Mouse (Mus musculus): Measurements from ENCODE around the gene Gm16223. TPM values are rescaled to one million over a fixed set of nuclear protein-coding genes. Genes with fewer than 3 reads are reported as not detected.

The Gm16223 gene
- polyA plus RNA-seq, 1 experiment from 2014 or later, result not detected

- Histone ChIP-seq H3K27me3 (ENCODE audit: control insufficient read depth, insufficient read depth, low read length) (no peaks in the 10 kb centered on the region), H3K4me2 (ENCODE audit: low read length) (no peak overlapping the region), H3K4me3 (replicated peaks; ENCODE audit: low read depth, low read length) (no peak overlapping the region), H3K4me1 (ENCODE audit: control insufficient read depth, insufficient read depth, low read length) (0 out of 2 replicates have a peak, but pooled peaks cover 2% of the 10 kb centered on the region), H3K9me3 (ENCODE audit: control insufficient read depth, low read length) (no peaks in the 10 kb centered on the region), H3K9ac (replicated peaks; ENCODE audit: low read length) (no peak overlapping the region), H3K36me3 (ENCODE audit: control insufficient read depth, insufficient read depth, low read length) (no peaks in the 10 kb centered on the region), H3K27ac (replicated peaks; ENCODE audit: low read depth, low read length) (peak overlapping the region; percentile 61; the same call in 1 of the 2 replicates)
- 56% methylated on average over 1 of the region's 1 CpGs for WGBS
- ATAC-seq (ENCODE audit: low FRiP score, low TSS enrichment), result peak; percentile 43
- peak; percentile 47 for DNase-seq
Measured at GRCm38 (mm10) chr5:42068188-42068579, 424 bp downstream of the Gm16223 start.

- no peaks in the 10 kb centered on the region for H3K4me1 ChIP-seq (ENCODE audit: control insufficient read depth, insufficient read depth, low read length)
- WGBS, result 89% methylated on average over 5 of the region's 5 CpGs
- no peak overlapping the region for H3K4me3 ChIP-seq (replicated peaks; ENCODE audit: low read depth, low read length)
- ATAC-seq (ENCODE audit: low FRiP score, low TSS enrichment), result no peak
- H3K36me3 ChIP-seq (ENCODE audit: control insufficient read depth, insufficient read depth, low read length), result no peaks in the 10 kb centered on the region
- DNase-seq, result no peak
- no peaks in the 10 kb centered on the region for H3K27me3 ChIP-seq (ENCODE audit: control insufficient read depth, insufficient read depth, low read length)
- no peak overlapping the region for H3K9ac ChIP-seq (replicated peaks; ENCODE audit: low read length)
- no peak overlapping the region for H3K4me2 ChIP-seq (ENCODE audit: low read length)
- H3K9me3 ChIP-seq (ENCODE audit: control insufficient read depth, low read length), result no peaks in the 10 kb centered on the region
- H3K27ac ChIP-seq (replicated peaks; ENCODE audit: low read depth, low read length), result no peak overlapping the region
Measured at GRCm38 (mm10) chr5:42116586-42117346, 49.0 kb downstream of the Gm16223 start.

GRCm38 (mm10) chr5:42125562-42125961 is 57.8 kb downstream of the Gm16223 start:
- H3K36me3 ChIP-seq (ENCODE audit: control insufficient read depth, insufficient read depth, low read length), result no peaks in the 10 kb centered on the region
- H3K4me1 ChIP-seq (ENCODE audit: control insufficient read depth, insufficient read depth, low read length), result no peaks in the 10 kb centered on the region
- no peak overlapping the region for H3K4me2 ChIP-seq (ENCODE audit: low read length)
- no peaks in the 10 kb centered on the region for H3K27me3 ChIP-seq (ENCODE audit: control insufficient read depth, insufficient read depth, low read length)
- DNase-seq (no peak), ATAC-seq (ENCODE audit: low FRiP score, low TSS enrichment) (no peak)
- no peak overlapping the region for H3K9ac ChIP-seq (replicated peaks; ENCODE audit: low read length)
- H3K27ac ChIP-seq (replicated peaks; ENCODE audit: low read depth, low read length), result no peak overlapping the region
- H3K4me3 ChIP-seq (replicated peaks; ENCODE audit: low read depth, low read length), result no peak overlapping the region
- no peaks in the 10 kb centered on the region for H3K9me3 ChIP-seq (ENCODE audit: control insufficient read depth, low read length)

GRCm38 (mm10) chr5:42155626-42156025 is 87.9 kb downstream of the Gm16223 start:
- Histone ChIP-seq H3K27ac (replicated peaks; ENCODE audit: low read depth, low read length) (no peak overlapping the region), H3K4me3 (replicated peaks; ENCODE audit: low read depth, low read length) (no peak overlapping the region), H3K9ac (replicated peaks; ENCODE audit: low read length) (no peak overlapping the region), H3K36me3 (ENCODE audit: control insufficient read depth, insufficient read depth, low read length) (no peaks in the 10 kb centered on the region), H3K4me1 (ENCODE audit: control insufficient read depth, insufficient read depth, low read length) (no peaks in the 10 kb centered on the region), H3K4me2 (ENCODE audit: low read length) (no peak overlapping the region), H3K27me3 (ENCODE audit: control insufficient read depth, insufficient read depth, low read length) (no peaks in the 10 kb centered on the region), H3K9me3 (ENCODE audit: control insufficient read depth, low read length) (no peaks in the 10 kb centered on the region)
- DNase-seq (no peak), ATAC-seq (ENCODE audit: low FRiP score, low TSS enrichment) (no peak)
- WGBS, result 73% methylated on average over 3 of the region's 3 CpGs

- Histone ChIP-seq H3K4me1 (ENCODE audit: control insufficient read depth, insufficient read depth, low read length) (no peaks in the 10 kb centered on the region; the same call in 1 of the 2 replicates), H3K9me3 (ENCODE audit: control insufficient read depth, low read length) (no peaks in the 10 kb centered on the region), H3K27ac (replicated peaks; ENCODE audit: low read depth, low read length) (no peak overlapping the region), H3K4me2 (ENCODE audit: low read length) (no peak overlapping the region), H3K9ac (replicated peaks; ENCODE audit: low read length) (no peak overlapping the region), H3K36me3 (ENCODE audit: control insufficient read depth, insufficient read depth, low read length) (no peaks in the 10 kb centered on the region), H3K4me3 (replicated peaks; ENCODE audit: low read depth, low read length) (no peak overlapping the region), H3K27me3 (ENCODE audit: control insufficient read depth, insufficient read depth, low read length) (no peaks in the 10 kb centered on the region)
- ATAC-seq (ENCODE audit: low FRiP score, low TSS enrichment) (no peak), DNase-seq (peak; percentile 25)
- 79% methylated on average over 2 of the region's 2 CpGs for WGBS
Measured at GRCm38 (mm10) chr5:42164731-42165130, 97.0 kb downstream of the Gm16223 start.

- H3K27me3 ChIP-seq (ENCODE audit: control insufficient read depth, insufficient read depth, low read length), result no peaks in the 10 kb centered on the region
- 56% methylated on average over 1 of the region's 1 CpGs for WGBS
Measured at GRCm38 (mm10) chr5:42166311-42166710, 98.6 kb downstream of the Gm16223 start.

GRCm38 (mm10) chr5:42168071-42168470 is 100.3 kb downstream of the Gm16223 start:
- Histone ChIP-seq H3K27ac (replicated peaks; ENCODE audit: low read depth, low read length) (no peak overlapping the region), H3K9ac (replicated peaks; ENCODE audit: low read length) (no peak overlapping the region), H3K4me3 (replicated peaks; ENCODE audit: low read depth, low read length) (no peak overlapping the region), H3K9me3 (ENCODE audit: control insufficient read depth, low read length) (no peaks in the 10 kb centered on the region), H3K36me3 (ENCODE audit: control insufficient read depth, insufficient read depth, low read length) (no peaks in the 10 kb centered on the region), H3K4me2 (ENCODE audit: low read length) (no peak overlapping the region), H3K27me3 (ENCODE audit: control insufficient read depth, insufficient read depth, low read length) (no peaks in the 10 kb centered on the region), H3K4me1 (ENCODE audit: control insufficient read depth, insufficient read depth, low read length) (no peaks in the 10 kb centered on the region; the same call in 1 of the 2 replicates)
- no peak for DNase-seq
- ATAC-seq (ENCODE audit: low FRiP score, low TSS enrichment), result no peak
- WGBS, result 97% methylated on average over 3 of the region's 3 CpGs

More at GRCm38 (mm10) chr5:42166311-42166710, 98.6 kb downstream of the Gm16223 start:
- Histone ChIP-seq H3K36me3 (ENCODE audit: control insufficient read depth, insufficient read depth, low read length) (no peaks in the 10 kb centered on the region), H3K9ac (replicated peaks; ENCODE audit: low read length) (no peak overlapping the region), H3K4me3 (replicated peaks; ENCODE audit: low read depth, low read length) (no peak overlapping the region), H3K9me3 (ENCODE audit: control insufficient read depth, low read length) (no peaks in the 10 kb centered on the region), H3K27ac (replicated peaks; ENCODE audit: low read depth, low read length) (no peak overlapping the region), H3K4me1 (ENCODE audit: control insufficient read depth, insufficient read depth, low read length) (no peaks in the 10 kb centered on the region; the same call in 1 of the 2 replicates), H3K4me2 (ENCODE audit: low read length) (no peak overlapping the region)
- no peak for DNase-seq
- ATAC-seq (ENCODE audit: low FRiP score, low TSS enrichment), result no peak

- ATAC-seq (ENCODE audit: low FRiP score, low TSS enrichment), result no peak
- WGBS, result 66% methylated on average over 5 of the region's 5 CpGs
- H3K9me3 ChIP-seq (ENCODE audit: control insufficient read depth, low read length), result no peaks in the 10 kb centered on the region
Measured at GRCm38 (mm10) chr5:42168785-42169184, 101.0 kb downstream of the Gm16223 start.

GRCm38 (mm10) chr5:42174109-42174508 is 106.3 kb downstream of the Gm16223 start:
- Histone ChIP-seq H3K9ac (replicated peaks; ENCODE audit: low read length) (no peak overlapping the region), H3K4me1 (ENCODE audit: control insufficient read depth, insufficient read depth, low read length) (no peaks in the 10 kb centered on the region), H3K4me3 (replicated peaks; ENCODE audit: low read depth, low read length) (no peak overlapping the region), H3K4me2 (ENCODE audit: low read length) (no peak overlapping the region), H3K36me3 (ENCODE audit: control insufficient read depth, insufficient read depth, low read length) (no peaks in the 10 kb centered on the region), H3K27ac (replicated peaks; ENCODE audit: low read depth, low read length) (no peak overlapping the region), H3K27me3 (ENCODE audit: control insufficient read depth, insufficient read depth, low read length) (no peaks in the 10 kb centered on the region), H3K9me3 (ENCODE audit: control insufficient read depth, low read length) (no peaks in the 10 kb centered on the region)
- DNase-seq (no peak), ATAC-seq (ENCODE audit: low FRiP score, low TSS enrichment) (no peak)
- WGBS, result 67% methylated on average over 2 of the region's 2 CpGs

More at GRCm38 (mm10) chr5:42168785-42169184, 101.0 kb downstream of the Gm16223 start:
- no peak overlapping the region for H3K27ac ChIP-seq (replicated peaks; ENCODE audit: low read depth, low read length)
- H3K4me3 ChIP-seq (replicated peaks; ENCODE audit: low read depth, low read length), result no peak overlapping the region
- H3K36me3 ChIP-seq (ENCODE audit: control insufficient read depth, insufficient read depth, low read length), result no peaks in the 10 kb centered on the region
- peak; percentile 31 for DNase-seq
- H3K27me3 ChIP-seq (ENCODE audit: control insufficient read depth, insufficient read depth, low read length), result no peaks in the 10 kb centered on the region
- H3K4me2 ChIP-seq (ENCODE audit: low read length), result no peak overlapping the region
- no peaks in the 10 kb centered on the region; the same call in 1 of the 2 replicates for H3K4me1 ChIP-seq (ENCODE audit: control insufficient read depth, insufficient read depth, low read length)
- no peak overlapping the region for H3K9ac ChIP-seq (replicated peaks; ENCODE audit: low read length)
